Mouse (Mus musculus) ES-E14 (cell line): Measurements from ENCODE around the gene Draxin. TPM values are rescaled to one million over a fixed set of nuclear protein-coding genes. Genes with fewer than 3 reads are reported as not detected.
A peak's percentile ranks its signal among the peaks of the same experiment; 100 is the strongest.

ENCODE experiments used
- DNase-seq: peaks from one replicate; pipeline ENCODE4 v3.0.0-alpha.2; 2013; ENCODE audit warnings: low read depth, low spot score
- H3K27ac ChIP-seq: 2 replicates; pipeline ENCODE4 v1.5.1; 2012; ENCODE audit warnings: low read depth, mild to moderate bottlenecking, low read length, moderate library complexity, mixed read lengths; ENCODE audit not compliant: poor library complexity, insufficient read depth, severe bottlenecking
- H3K36me3 ChIP-seq: 2 replicates; pipeline ENCODE4 v1.6.1; 2012; ENCODE audit warnings: mild to moderate bottlenecking, low read length, moderate library complexity, mixed read lengths; ENCODE audit not compliant: control insufficient read depth, poor library complexity, insufficient read depth, severe bottlenecking
- H3K4me1 ChIP-seq, 2 experiments: fragments of 150-350 bp in 1 of 2; sonication (generic) in 1 of 2; 2 replicates each; pipeline ENCODE4 v1.6.1; 2012; ENCODE audit warnings: low read length in 2 of 2, mild to moderate bottlenecking in 1 of 2, mixed read lengths in 1 of 2; ENCODE audit not compliant: control insufficient read depth in 2 of 2, insufficient read depth in 2 of 2, poor library complexity in 1 of 2
- H3K4me3 ChIP-seq, 2 experiments: fragments of 150-350 bp in 1 of 2; sonication (generic) in 1 of 2; 2 replicates each; pipeline ENCODE4 v1.5.1; 2012; ENCODE audit warnings: low read length in 2 of 2, low read depth in 1 of 2, mild to moderate bottlenecking in 1 of 2, mixed read lengths in 1 of 2; ENCODE audit not compliant: insufficient read depth in 1 of 2, poor library complexity in 1 of 2, severe bottlenecking in 1 of 2
- H3K9ac ChIP-seq: 2 replicates; pipeline ENCODE4 v1.6.1; 2012; ENCODE audit warnings: low read depth, mild to moderate bottlenecking, low read length, mixed read lengths; ENCODE audit not compliant: poor library complexity, insufficient read depth, severe bottlenecking
- H3K9me3 ChIP-seq: fragments of 150-350 bp; sonication (generic); 2 replicates; pipeline ENCODE4 v1.6.1; 2012; ENCODE audit warnings: low read depth, mild to moderate bottlenecking, low read length; ENCODE audit not compliant: control insufficient read depth, insufficient read depth
- CHD2 ChIP-seq: IDR thresholded peaks from 2 replicates; pipeline ENCODE4 v1.6.1; 2014; ENCODE audit warnings: mild to moderate bottlenecking, low read depth, low read length, inconsistent platforms
- HCFC1 ChIP-seq: IDR thresholded peaks from 2 replicates; pipeline ENCODE4 v1.6.1; 2012; ENCODE audit warnings: low read length, inconsistent platforms, borderline replicate concordance; ENCODE audit not compliant: insufficient read depth
- MAFK ChIP-seq: IDR thresholded peaks from 2 replicates; pipeline ENCODE4 v1.6.1; 2014; ENCODE audit warnings: mild to moderate bottlenecking, low read depth, low read length, inconsistent platforms; ENCODE audit not compliant: insufficient read depth
- ZC3H11A ChIP-seq: IDR thresholded peaks from 2 replicates; pipeline ENCODE4 v1.6.1; 2012; ENCODE audit warnings: low read depth, mild to moderate bottlenecking, inconsistent platforms, low read length, borderline replicate concordance
- ZNF384 ChIP-seq: IDR thresholded peaks from 2 replicates; pipeline ENCODE4 v1.6.1; 2012; ENCODE audit warnings: low read depth, low read length, inconsistent platforms
- in situ Hi-C, 2 experiments: fragments of 600-800 bp; cut with MboI; formaldehyde crosslinking; loops; one replicate each; pipeline ENCODE4 v1.15.1; 2025; ENCODE audit warnings: low sequenced_read_pairs in 2 of 2, inconsistent platforms in 1 of 2; ENCODE audit not compliant: unreplicated experiment in 2 of 2
- total RNA-seq: library from RNA; depleted of rRNA; stranded (reverse); fragments of 300-350 nt; gene quantifications from 2 replicates; pipeline ENCODE4 v1.2.3, GENCODE M21; 2012

Draxin gene
- total RNA-seq, 1 experiment: 0.76 TPM

DNA sequence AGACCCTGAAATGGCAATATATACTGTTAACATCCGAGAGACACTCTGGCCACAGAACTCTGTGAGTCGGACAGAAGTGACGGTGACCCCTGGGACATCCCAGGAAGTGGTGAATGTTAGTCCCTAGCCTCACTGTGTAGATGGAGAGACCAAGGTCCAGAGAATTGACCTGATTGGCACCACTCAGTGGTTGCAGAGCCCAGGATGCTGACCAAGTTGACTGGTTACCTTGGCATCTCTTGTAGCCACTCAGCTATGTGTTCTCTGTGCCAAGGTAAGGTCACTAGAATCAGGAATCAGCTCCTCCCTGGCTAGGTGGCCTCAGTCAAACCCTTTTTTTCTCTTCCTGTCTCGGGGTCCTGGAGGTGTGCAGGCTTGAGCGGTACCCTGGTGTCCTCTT, 13.2 kb upstream of the Draxin start:
- Histone ChIP-seq H3K9ac (no peak overlapping the region), H3K4me1 (peaks cover under 1 to 3% of the 10 kb centered on the region in 2 experiments; a peak in 1 of 4 replicates), H3K36me3 (peaks cover 39% of the 10 kb centered on the region), H3K27ac (no peak overlapping the region), H3K4me3 (no peak overlapping the region), H3K9me3 (no peaks in the 10 kb centered on the region)
- in situ Hi-C loops: no loop called here
- no peak for DNase-seq
- TF ChIP-seq MAFK (no peak), CHD2 (no peak), HCFC1 (no peak), ZC3H11A (no peak), ZNF384 (no peak)

DNA sequence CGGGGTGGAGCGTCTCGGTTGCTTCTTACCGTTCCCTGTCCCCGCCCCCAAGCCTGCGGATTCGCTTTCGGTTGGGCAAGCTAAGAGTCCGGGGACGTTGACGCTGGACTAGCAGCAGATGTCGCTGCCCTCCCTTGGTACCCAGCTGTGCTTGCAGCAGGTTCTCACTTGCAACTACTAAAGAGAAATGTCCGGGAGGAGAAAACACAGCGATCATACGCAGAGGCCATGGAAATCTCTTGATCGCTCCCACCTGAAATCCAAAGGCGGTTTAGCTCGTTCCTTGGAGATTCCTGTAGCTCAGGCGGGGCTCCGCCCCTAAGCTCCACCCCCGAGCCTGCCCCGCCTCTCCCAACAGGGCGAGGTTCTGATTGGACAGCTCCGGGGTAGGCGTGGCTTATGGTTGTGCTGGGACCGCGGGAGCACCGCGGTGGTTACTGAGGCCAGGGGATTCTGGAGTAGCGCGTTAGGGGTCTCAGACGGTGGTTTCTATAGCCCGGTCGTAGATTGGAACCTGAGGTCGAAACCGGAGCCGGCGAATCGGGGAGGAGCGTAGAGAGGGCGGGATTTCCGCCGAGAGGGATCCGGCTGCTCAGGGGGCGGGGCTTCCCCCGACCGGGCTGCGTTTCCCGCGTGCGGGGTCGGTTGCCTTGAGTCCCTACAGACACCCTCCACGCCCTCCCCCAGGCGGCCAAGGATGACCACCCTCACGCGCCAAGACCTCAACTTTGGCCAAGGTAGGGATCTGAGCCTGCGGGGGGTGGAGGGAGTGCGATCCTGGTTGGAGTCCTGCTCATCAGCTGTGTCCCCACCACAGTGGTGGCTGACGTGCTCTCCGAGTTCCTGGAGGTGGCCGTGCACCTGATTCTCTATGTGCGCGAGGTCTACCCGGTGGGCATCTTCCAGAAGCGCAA, 9.9 kb upstream of the Draxin start:
- peak overlapping the region; percentile 92 for H3K9ac ChIP-seq
- DNase-seq: peak; percentile 95

DNA sequence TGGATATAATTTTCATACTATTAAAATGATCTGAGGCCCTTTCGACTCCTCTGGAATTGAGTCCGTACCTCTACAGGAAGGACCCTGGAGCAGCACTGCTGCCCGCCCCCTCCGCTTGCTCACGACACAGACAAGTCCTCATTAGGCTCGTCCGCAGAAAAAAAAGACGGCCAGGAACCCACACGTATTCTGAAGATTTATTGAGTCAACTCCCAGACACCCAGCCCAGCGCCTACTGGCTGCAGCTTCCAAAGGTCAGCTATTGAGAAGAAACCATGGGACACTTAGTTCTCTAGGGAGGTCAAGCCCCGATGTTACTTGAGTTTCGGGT, 9.2 kb upstream of the Draxin start:
- H3K4me1 ChIP-seq: 0 out of 4 replicates have a peak, but pooled peaks cover 0 to 3% of the 10 kb centered on the region in 2 experiments

More for the DNA sequence above, 9.9 kb upstream of the Draxin start:
- H3K27ac ChIP-seq: peak overlapping the region; percentile 65
- TF ChIP-seq CHD2 (no peak), HCFC1 (no peak; the same call in 1 of the 2 replicates)
- no peaks in the 10 kb centered on the region for H3K9me3 ChIP-seq
- in situ Hi-C loops: no loop called here
- H3K4me1 ChIP-seq: 0 out of 4 replicates have a peak, but pooled peaks cover 0 to 3% of the 10 kb centered on the region in 2 experiments
- H3K36me3 ChIP-seq: peaks cover 16% of the 10 kb centered on the region
- H3K4me3 ChIP-seq: peak overlapping the region; percentile 95 to 98

DNA sequence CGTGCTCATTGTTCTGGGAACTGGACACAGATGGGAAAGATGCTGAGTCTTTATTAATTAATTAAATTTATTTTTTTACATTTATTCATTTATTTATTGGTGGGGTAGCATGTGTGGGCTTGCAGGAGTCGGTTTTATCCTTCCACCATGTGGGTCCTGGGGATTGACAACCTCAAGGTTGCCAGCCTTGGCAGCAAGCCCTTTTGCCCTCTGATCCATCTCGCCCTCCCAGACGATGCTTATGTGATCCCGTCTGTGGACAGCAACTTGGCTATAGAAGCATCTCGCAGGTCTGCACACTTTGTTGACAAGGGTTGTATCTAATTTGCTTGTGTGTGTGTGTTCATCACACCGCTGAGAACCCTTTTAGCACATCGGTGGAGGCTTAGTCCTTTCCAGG, 7.0 kb upstream of the Draxin start:
- in situ Hi-C loops: no loop called here
- Histone ChIP-seq H3K4me1 (0 out of 4 replicates have a peak, but pooled peaks cover 0 to 3% of the 10 kb centered on the region in 2 experiments), H3K27ac (no peak overlapping the region), H3K36me3 (no peaks in the 10 kb centered on the region), H3K4me3 (no peak overlapping the region), H3K9me3 (no peaks in the 10 kb centered on the region), H3K9ac (no peak overlapping the region)
- no peak for DNase-seq
- TF ChIP-seq HCFC1 (no peak), ZC3H11A (no peak), CHD2 (no peak), MAFK (no peak), ZNF384 (no peak)

More for the DNA sequence above, 9.2 kb upstream of the Draxin start:
- Histone ChIP-seq H3K27ac (no peak overlapping the region), H3K9ac (peak overlapping the region; percentile 47; the same call in 1 of the 2 replicates), H3K9me3 (no peaks in the 10 kb centered on the region), H3K36me3 (peaks cover 11% of the 10 kb centered on the region; the same call in 1 of the 2 replicates), H3K4me3 (peak overlapping the region; percentile 95 to 98)
- TF ChIP-seq CHD2 (no peak), HCFC1 (no peak), ZNF384 (peak; percentile 37; the same call in 1 of the 2 replicates), ZC3H11A (no peak)
- no peak for DNase-seq
- in situ Hi-C loops: no loop called here

DNA sequence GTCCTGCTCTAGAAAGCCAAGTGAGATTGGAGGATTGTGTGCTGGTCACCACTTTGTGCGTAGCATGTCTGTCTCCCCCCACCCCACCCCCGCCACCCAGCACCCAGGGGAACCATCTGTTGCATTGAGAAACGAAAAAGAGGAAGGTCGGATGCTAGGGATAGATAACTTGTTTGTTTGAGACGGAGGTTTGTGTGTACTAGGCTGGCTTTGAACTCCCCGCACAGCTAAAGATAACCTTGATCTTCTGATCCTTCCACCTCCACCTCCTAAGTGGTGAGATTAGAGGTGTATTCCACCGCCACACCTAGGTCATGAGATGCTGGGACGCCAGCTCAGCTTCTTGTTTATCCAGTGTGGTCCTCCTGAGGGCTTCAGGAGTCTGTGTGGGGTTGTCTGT, 4.5 kb upstream of the Draxin start:
- TF ChIP-seq CHD2: no peak
- in situ Hi-C loops: no loop called here
- Histone ChIP-seq H3K27ac (no peak overlapping the region), H3K4me1 (peaks cover 3 to 5% of the 10 kb centered on the region in 2 experiments; a peak in 1 of 4 replicates), H3K4me3 (no peak overlapping the region), H3K36me3 (no peaks in the 10 kb centered on the region), H3K9me3 (no peaks in the 10 kb centered on the region), H3K9ac (no peak overlapping the region)
- DNase-seq: no peak
